Mouse (Mus musculus) embryonic facial prominence, embryonic 12.5 days (tissue): ENCODE measurements around the gene Apba3. TPM values are rescaled to one million over a fixed set of nuclear protein-coding genes. Genes with fewer than 3 reads are reported as not detected.

Source experiments
- ATAC-seq: fragments of 200-750 bp; cut with Nextera tagmentation; 2 replicates; pipeline ENCODE4 v1.8.0; 2017; ENCODE audit not compliant: insufficient number of reproducible peaks, insufficient read depth, low FRiP score, low TSS enrichment
- H3K27ac ChIP-seq: fragments of 300-500 bp; sonication (generic); 2 replicates; pipeline ENCODE4 v1.5.1; 2016; ENCODE audit warnings: mild to moderate bottlenecking
- H3K27me3 ChIP-seq: fragments of 300-500 bp; sonication (generic); 2 replicates; pipeline ENCODE4 v1.6.1; 2016; ENCODE audit warnings: mild to moderate bottlenecking, moderate library complexity
- H3K36me3 ChIP-seq: fragments of 300-500 bp; sonication (generic); 2 replicates; pipeline ENCODE4 v1.6.1; 2016; ENCODE audit warnings: mild to moderate bottlenecking
- H3K4me1 ChIP-seq: fragments of 300-500 bp; sonication (generic); 2 replicates; pipeline ENCODE4 v1.6.1; 2016
- H3K4me2 ChIP-seq: fragments of 300-500 bp; sonication (generic); replicated peaks from 2 replicates; pipeline ENCODE4 v1.6.1; 2016; ENCODE audit warnings: mild to moderate bottlenecking, moderate library complexity
- H3K4me3 ChIP-seq: fragments of 300-500 bp; sonication (generic); 2 replicates; pipeline ENCODE4 v1.5.1; 2016; ENCODE audit warnings: mild to moderate bottlenecking
- H3K9ac ChIP-seq: fragments of 300-500 bp; sonication (generic); 2 replicates; pipeline ENCODE4 v1.6.1; 2016; ENCODE audit warnings: mild to moderate bottlenecking, moderate library complexity
- H3K9me3 ChIP-seq: fragments of 300-500 bp; sonication (generic); 2 replicates; pipeline ENCODE4 v1.6.1; 2016; ENCODE audit warnings: mild to moderate bottlenecking, moderate library complexity
- WGBS: fragments of 180-500 bp; shearing (Covaris S2); methylation state at CpG from one replicate; pipeline ENCODE4 v1.1.7; 2016; 5-methylcytosine and 5-hydroxymethylcytosine counted together
- polyA plus RNA-seq: library from polyadenylated mRNA; unstranded; fragments of >200 nt; fragmentation: Nextera tagmentation; extraction: Ambion mirVana; gene quantifications from 2 replicates; pipeline ENCODE4 v1.2.1, GENCODE M21; 2016

Gene Apba3
- polyA plus RNA-seq, 1 experiment from 2014 or later: 53.9 TPM

DNA sequence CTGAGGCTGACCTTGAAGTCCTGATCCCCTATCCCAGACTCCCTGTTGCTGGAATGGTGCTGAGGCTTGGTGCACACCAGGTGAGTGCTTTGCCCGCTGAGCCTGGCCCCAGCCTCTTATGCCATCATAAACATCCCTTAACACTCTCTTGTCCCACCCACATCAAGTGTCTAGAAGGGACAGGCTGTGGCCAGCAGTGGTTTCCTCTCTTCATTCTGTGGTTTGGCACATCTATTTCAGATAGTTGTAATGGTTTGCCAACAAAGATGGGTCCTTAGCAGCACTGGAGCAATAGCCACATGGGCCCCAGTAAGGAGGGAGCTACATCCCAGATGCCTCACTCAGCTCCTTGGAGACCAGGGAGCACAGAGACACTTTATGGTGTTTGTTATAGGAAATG is 11.9 kb upstream of the Apba3 start:
- no peak overlapping the region for H3K4me2 ChIP-seq
- 50% methylated on average over 1 of the region's 1 CpGs for WGBS
- H3K27me3 ChIP-seq: peaks cover 90% of the 10 kb centered on the region
- H3K9me3 ChIP-seq: no peaks in the 10 kb centered on the region
- ATAC-seq: no peak
- H3K4me1 ChIP-seq: peaks cover 21% of the 10 kb centered on the region
- H3K36me3 ChIP-seq: no peaks in the 10 kb centered on the region
- H3K9ac ChIP-seq: no peak overlapping the region
- H3K27ac ChIP-seq: no peak overlapping the region
- no peak overlapping the region for H3K4me3 ChIP-seq

DNA sequence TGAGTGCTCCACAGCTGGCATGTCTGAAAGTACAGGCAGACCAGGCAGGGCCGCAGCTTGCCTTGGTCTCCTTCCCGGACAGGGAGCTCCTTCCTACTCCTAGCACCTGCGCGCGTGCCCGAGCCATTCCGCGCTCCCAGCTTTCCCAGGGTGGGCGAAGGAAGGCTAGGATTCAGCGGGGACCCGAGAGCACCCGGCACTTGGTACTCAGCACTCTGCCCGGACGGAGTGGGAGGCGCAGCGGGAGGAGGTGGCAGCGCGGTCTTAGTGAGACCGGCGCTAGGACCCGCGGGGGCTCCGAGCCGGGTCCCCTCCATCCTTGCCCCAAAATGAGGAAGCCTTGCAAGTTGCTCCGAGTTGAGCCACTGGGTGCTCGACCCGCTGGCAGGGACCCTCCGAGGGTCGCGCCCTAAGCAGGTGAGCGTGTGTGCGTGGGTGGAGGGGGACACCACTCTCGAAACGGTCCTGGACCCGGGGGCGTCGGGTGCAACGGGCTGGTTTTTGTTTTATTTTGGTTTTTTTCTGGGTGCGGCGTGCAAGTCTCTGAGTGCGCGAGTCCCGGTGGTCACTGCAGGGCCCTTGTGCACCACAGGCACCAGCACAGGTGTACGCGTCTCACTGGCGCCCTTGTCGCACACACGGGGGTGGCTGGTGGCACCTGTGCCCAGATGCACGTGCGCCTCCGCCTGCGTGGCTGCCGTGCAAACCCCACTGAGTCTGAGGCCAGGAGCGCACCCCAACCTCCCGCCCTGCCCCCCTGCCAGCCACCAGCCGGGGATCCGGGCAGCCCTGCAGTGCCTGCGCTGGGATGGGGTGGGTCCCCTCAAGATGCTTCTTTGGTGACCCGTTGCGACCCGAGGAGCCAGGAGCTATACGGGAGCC is 9.4 kb upstream of the Apba3 start:
- peak overlapping the region; percentile 48 for H3K4me3 ChIP-seq
- peaks cover 74% of the 10 kb centered on the region for H3K27me3 ChIP-seq
- H3K36me3 ChIP-seq: peaks cover 5% of the 10 kb centered on the region
- no peaks in the 10 kb centered on the region for H3K9me3 ChIP-seq
- peaks cover 20% of the 10 kb centered on the region for H3K4me1 ChIP-seq
- peak overlapping the region; percentile 45 for H3K9ac ChIP-seq
- H3K27ac ChIP-seq: no peak overlapping the region
- no peak for ATAC-seq
- WGBS: 2% methylated on average over 62 of the region's 62 CpGs
- peak overlapping the region; percentile 75 for H3K4me2 ChIP-seq

DNA sequence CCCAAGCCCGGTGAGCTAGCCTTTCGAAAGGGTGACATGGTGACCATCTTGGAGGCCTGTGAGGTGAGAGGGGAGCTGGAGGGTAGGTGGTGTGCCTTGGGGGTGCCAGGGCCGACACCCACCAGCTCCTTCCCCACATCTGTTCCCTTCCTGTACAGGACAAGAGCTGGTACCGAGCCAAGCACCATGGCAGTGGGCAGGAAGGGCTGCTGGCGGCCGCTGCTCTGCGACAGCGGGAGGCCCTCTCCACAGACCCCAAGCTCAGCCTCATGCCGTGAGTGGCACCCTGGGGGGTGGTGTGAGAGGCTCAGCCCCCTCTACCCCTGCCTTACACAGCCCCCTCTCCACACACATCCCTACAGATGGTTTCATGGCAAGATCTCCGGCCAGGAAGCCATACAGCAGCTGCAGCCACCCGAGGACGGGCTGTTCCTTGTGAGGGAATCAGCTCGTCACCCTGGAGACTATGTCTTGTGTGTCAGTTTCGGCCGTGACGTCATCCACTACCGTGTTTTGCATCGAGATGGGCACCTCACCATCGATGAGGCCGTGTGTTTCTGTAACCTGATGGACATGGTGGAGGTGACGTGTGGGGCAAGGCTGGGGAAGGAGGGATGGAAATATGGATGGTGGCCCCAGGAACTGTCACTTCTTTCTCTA is 7.4 kb upstream of the Apba3 start:
- Histone ChIP-seq H3K4me3 (no peak overlapping the region), H3K36me3 (peaks cover 24% of the 10 kb centered on the region), H3K27ac (no peak overlapping the region), H3K9me3 (no peaks in the 10 kb centered on the region), H3K27me3 (peaks cover 55% of the 10 kb centered on the region), H3K9ac (peak overlapping the region; percentile 3; the same call in 1 of the 2 replicates), H3K4me2 (no peak overlapping the region), H3K4me1 (peaks cover 11% of the 10 kb centered on the region; the same call in 1 of the 2 replicates)
- WGBS: 51% methylated on average over 21 of the region's 21 CpGs
- ATAC-seq: 0 out of 2 replicates have a peak, but pooled peaks have one; percentile 18

- Histone ChIP-seq H3K9me3 (no peaks in the 10 kb centered on the region), H3K4me3 (no peak overlapping the region), H3K4me1 (peaks cover 17% of the 10 kb centered on the region), H3K27me3 (peaks cover 47% of the 10 kb centered on the region), H3K4me2 (no peak overlapping the region), H3K9ac (no peak overlapping the region), H3K27ac (no peak overlapping the region), H3K36me3 (peaks cover 36% of the 10 kb centered on the region)
- WGBS: 86% methylated on average over 4 of the region's 4 CpGs
- ATAC-seq: no peak
These were observed 5.7 kb upstream of the Apba3 start for GRCm38 (mm10) chr10:81261025-81261424.

- WGBS: 94% methylated on average over 8 of the region's 8 CpGs
- ATAC-seq: no peak
- Histone ChIP-seq H3K9ac (peak overlapping the region; percentile 15), H3K27ac (no peak overlapping the region), H3K4me2 (peak overlapping the region; percentile 53), H3K9me3 (no peaks in the 10 kb centered on the region), H3K4me3 (peak overlapping the region; percentile 61; the same call in 1 of the 2 replicates), H3K4me1 (peaks cover 14% of the 10 kb centered on the region), H3K27me3 (peaks cover 3% of the 10 kb centered on the region; the same call in 1 of the 2 replicates), H3K36me3 (peaks cover 37% of the 10 kb centered on the region)
These were observed 1.2 kb upstream of the Apba3 start for GRCm38 (mm10) chr10:81265540-81265939.

- Histone ChIP-seq H3K36me3 (peaks cover 51% of the 10 kb centered on the region), H3K27ac (0 out of 2 replicates have a peak overlapping the region, but pooled peaks have one; percentile 46), H3K27me3 (no peaks in the 10 kb centered on the region), H3K4me2 (peak overlapping the region; percentile 88), H3K4me3 (peak overlapping the region; percentile 70), H3K4me1 (peaks cover 14% of the 10 kb centered on the region), H3K9me3 (no peaks in the 10 kb centered on the region), H3K9ac (peak overlapping the region; percentile 78)
- 3% methylated on average over 23 of the region's 23 CpGs for WGBS
- ATAC-seq: 0 out of 2 replicates have a peak, but pooled peaks have one; percentile 11
These were observed 1.3 kb downstream of the Apba3 start for GRCm38 (mm10) chr10:81268056-81268455.

GRCm38 (mm10) chr10:81268643-81269412 is 2.1 kb downstream of the Apba3 start:
- H3K4me2 ChIP-seq: peak overlapping the region; percentile 88
- WGBS: 83% methylated on average over 16 of the region's 16 CpGs
- no peak for ATAC-seq
- no peaks in the 10 kb centered on the region for H3K9me3 ChIP-seq
- no peak overlapping the region for H3K27ac ChIP-seq
- H3K27me3 ChIP-seq: no peaks in the 10 kb centered on the region
- H3K4me3 ChIP-seq: peak overlapping the region; percentile 70
- peak overlapping the region; percentile 78 for H3K9ac ChIP-seq
- peaks cover 14% of the 10 kb centered on the region for H3K4me1 ChIP-seq
- peaks cover 51% of the 10 kb centered on the region for H3K36me3 ChIP-seq

DNA sequence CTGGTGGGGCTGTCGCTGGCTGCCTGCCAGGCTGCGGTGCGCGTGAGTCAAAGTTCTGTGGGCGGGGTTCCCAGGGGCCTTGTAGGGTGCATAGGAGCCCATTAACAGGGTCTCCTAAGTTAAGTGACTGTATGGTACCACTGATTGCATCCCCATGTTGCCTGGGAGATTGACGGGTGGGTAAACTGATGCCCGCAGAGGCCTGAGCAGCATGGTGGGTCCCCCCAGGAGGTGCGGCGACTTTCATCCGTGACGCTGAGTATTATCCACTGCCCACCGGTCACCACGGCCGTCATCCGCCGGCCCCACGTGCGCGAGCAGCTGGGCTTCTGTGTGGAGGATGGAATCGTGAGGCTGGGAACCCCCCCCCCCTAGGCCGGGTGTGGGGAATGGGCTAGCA is 5.6 kb downstream of the Apba3 start:
- Histone ChIP-seq H3K36me3 (peaks cover 35% of the 10 kb centered on the region), H3K27ac (no peak overlapping the region), H3K9me3 (no peaks in the 10 kb centered on the region), H3K4me2 (no peak overlapping the region), H3K4me3 (no peak overlapping the region), H3K4me1 (peaks cover 8% of the 10 kb centered on the region), H3K9ac (no peak overlapping the region), H3K27me3 (no peaks in the 10 kb centered on the region)
- ATAC-seq: no peak
- WGBS: 94% methylated on average over 21 of the region's 21 CpGs

- no peak for ATAC-seq
- Histone ChIP-seq H3K27ac (no peak overlapping the region), H3K9me3 (no peaks in the 10 kb centered on the region), H3K27me3 (no peaks in the 10 kb centered on the region), H3K4me1 (peaks cover 2% of the 10 kb centered on the region), H3K36me3 (peaks cover 35% of the 10 kb centered on the region), H3K9ac (no peak overlapping the region), H3K4me3 (no peak overlapping the region), H3K4me2 (no peak overlapping the region)
- WGBS: 95% methylated on average over 19 of the region's 19 CpGs
These were observed 7.1 kb downstream of the Apba3 start for GRCm38 (mm10) chr10:81273842-81274241.

- no peak overlapping the region for H3K4me2 ChIP-seq
- H3K9me3 ChIP-seq: no peaks in the 10 kb centered on the region
- no peak overlapping the region for H3K9ac ChIP-seq
- H3K36me3 ChIP-seq: peaks cover 12% of the 10 kb centered on the region
- no peak for ATAC-seq
- no peak overlapping the region for H3K4me3 ChIP-seq
- H3K27ac ChIP-seq: no peak overlapping the region
- 79% methylated on average over 22 of the region's 22 CpGs for WGBS
- no peaks in the 10 kb centered on the region for H3K4me1 ChIP-seq
- H3K27me3 ChIP-seq: 0 out of 2 replicates have a peak, but pooled peaks cover 16% of the 10 kb centered on the region
These were observed 10.9 kb downstream of the Apba3 start for GRCm38 (mm10) chr10:81277676-81278075.

DNA sequence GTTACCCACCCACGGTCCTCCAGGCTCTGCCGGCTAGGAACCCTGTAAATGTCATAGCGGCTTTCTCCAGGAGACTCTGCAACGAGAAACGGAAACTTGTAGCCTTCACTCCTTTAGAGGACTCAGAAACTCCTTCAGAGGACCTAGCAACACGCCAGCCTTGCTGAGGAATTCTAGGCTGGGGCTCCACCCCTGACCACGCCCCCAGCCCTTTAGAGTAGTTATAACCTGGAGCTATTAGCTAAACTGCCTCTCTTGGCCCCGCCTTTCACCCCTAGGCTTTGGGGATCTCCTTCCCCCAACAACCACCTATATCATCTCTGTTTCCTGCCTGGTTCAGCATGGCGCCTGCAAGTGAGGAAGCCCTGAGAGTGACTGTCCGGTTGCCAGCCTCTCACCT is 12.7 kb downstream of the Apba3 start:
- Histone ChIP-seq H3K27me3 (peaks cover 34% of the 10 kb centered on the region), H3K4me1 (no peaks in the 10 kb centered on the region), H3K36me3 (no peaks in the 10 kb centered on the region), H3K4me3 (no peak overlapping the region), H3K4me2 (no peak overlapping the region), H3K9me3 (no peaks in the 10 kb centered on the region), H3K27ac (no peak overlapping the region), H3K9ac (no peak overlapping the region)
- no peak for ATAC-seq
- WGBS: 42% methylated on average over 10 of the region's 10 CpGs
